Mouse (Mus musculus) CH12.LX (cell line): ENCODE measurements around the gene Slc27a1. TPM values are rescaled to one million over a fixed set of nuclear protein-coding genes. Genes with fewer than 3 reads are reported as not detected.
A peak's percentile ranks its signal among the peaks of the same experiment; 100 is the strongest.

Experiments used
- DNase-seq: peaks from one replicate; pipeline ENCODE4 v3.0.0-alpha.2; 2013; ENCODE audit errors: extremely low read depth
- H3K27ac ChIP-seq: 2 replicates; pipeline ENCODE4 v1.5.1; 2012; ENCODE audit warnings: low read depth, mild to moderate bottlenecking, control low read depth, moderate library complexity; ENCODE audit not compliant: insufficient read depth
- H3K27me3 ChIP-seq: replicated peaks from 2 replicates; pipeline ENCODE3; 2012; ENCODE audit warnings: inconsistent platforms
- H3K36me3 ChIP-seq, 2 experiments: replicated peaks in 1 of 2; 2 replicates each; pipeline versions ENCODE3 to v1.6.1; 2012; ENCODE audit warnings: inconsistent platforms in 1 of 2, low read length in 1 of 2, mild to moderate bottlenecking in 1 of 2, mixed read lengths in 1 of 2, moderate library complexity in 1 of 2; ENCODE audit not compliant: control insufficient read depth in 1 of 2, insufficient read depth in 1 of 2
- H3K4me1 ChIP-seq, 2 experiments: 2 replicates each; pipeline ENCODE4 v1.6.1; 2012; ENCODE audit warnings: inconsistent platforms in 1 of 2, moderate library complexity in 1 of 2; ENCODE audit not compliant: insufficient read depth in 2 of 2, control insufficient read depth in 1 of 2
- H3K4me2 ChIP-seq: 2 replicates; pipeline ENCODE4 v1.6.1; 2012; ENCODE audit warnings: low read depth, mild to moderate bottlenecking, control low read depth; ENCODE audit not compliant: poor library complexity, insufficient read depth, severe bottlenecking
- H3K4me3 ChIP-seq, 3 experiments: fragments of 150-350 bp in 1 of 3; sonication (generic) in 1 of 3; replicated peaks in 1 of 3; 2 replicates each; pipeline versions ENCODE3 to v1.5.1; 2011 to 2012; ENCODE audit warnings: low read depth in 2 of 3, low read length in 2 of 3, mild to moderate bottlenecking in 2 of 3, moderate library complexity in 2 of 3, control low read depth in 1 of 3, improper control_type of control experiment in 1 of 3, inconsistent platforms in 1 of 3, mixed read lengths in 1 of 3; ENCODE audit not compliant: poor library complexity in 1 of 3
- H3K79me2 ChIP-seq: replicated peaks from 2 replicates; pipeline ENCODE4 v1.6.1; 2012; ENCODE audit warnings: mild to moderate bottlenecking, moderate library complexity; ENCODE audit not compliant: control insufficient read depth, poor library complexity, insufficient read depth, severe bottlenecking; ENCODE audit errors: extremely low read depth
- H3K9ac ChIP-seq: 2 replicates; pipeline ENCODE4 v1.6.1; 2012; ENCODE audit warnings: low read depth, mild to moderate bottlenecking, control low read depth, moderate library complexity; ENCODE audit not compliant: insufficient read depth
- H3K9me3 ChIP-seq: replicated peaks from 2 replicates; pipeline ENCODE3; 2012; ENCODE audit warnings: low read length, inconsistent platforms, mixed read lengths
- BHLHE40 ChIP-seq: IDR thresholded peaks from 2 replicates; pipeline ENCODE4 v1.6.1; 2011; ENCODE audit warnings: mild to moderate bottlenecking, low read depth, low read length, improper control_type of control experiment
- CHD1 ChIP-seq: IDR thresholded peaks from 2 replicates; pipeline ENCODE4 v1.6.1; 2012; ENCODE audit warnings: low read depth, low read length, improper control_type of control experiment, inconsistent platforms
- CHD2 ChIP-seq: IDR thresholded peaks from 2 replicates; pipeline ENCODE4 v1.6.1; 2011; ENCODE audit warnings: low read length, improper control_type of control experiment
- CTCF ChIP-seq, 2 experiments: IDR thresholded peaks in 1 of 2; conservative IDR thresholded peaks in 1 of 2; 2 replicates each; pipeline ENCODE4 v1.5.1; 2011 to 2012; ENCODE audit warnings: low read depth in 2 of 2, low read length in 2 of 2, improper control_type of control experiment in 1 of 2, inconsistent platforms in 1 of 2, mild to moderate bottlenecking in 1 of 2, moderate library complexity in 1 of 2
- E2F4 ChIP-seq: IDR thresholded peaks from 2 replicates; pipeline ENCODE4 v1.6.1; 2011; ENCODE audit warnings: low read depth, low read length, improper control_type of control experiment; ENCODE audit not compliant: insufficient replicate concordance
- ELF1 ChIP-seq: IDR thresholded peaks from 2 replicates; pipeline ENCODE4 v1.6.1; 2014; ENCODE audit warnings: low read depth, mild to moderate bottlenecking, inconsistent platforms, low read length, improper control_type of control experiment
- EP300 ChIP-seq: IDR thresholded peaks from 2 replicates; pipeline ENCODE4 v1.6.1; 2011; ENCODE audit warnings: low read length, improper control_type of control experiment
- ETS1 ChIP-seq: conservative IDR thresholded peaks from 2 replicates; pipeline ENCODE4 v1.6.1; 2012; ENCODE audit warnings: low read depth, mild to moderate bottlenecking, inconsistent platforms, low read length, improper control_type of control experiment, moderate library complexity
- GABPA ChIP-seq: IDR thresholded peaks from 2 replicates; pipeline ENCODE4 v1.6.1; 2012; ENCODE audit warnings: low read depth, low read length, improper control_type of control experiment, inconsistent platforms; ENCODE audit not compliant: insufficient replicate concordance
- HCFC1 ChIP-seq: IDR thresholded peaks from 2 replicates; pipeline ENCODE4 v1.6.1; 2012; ENCODE audit warnings: low read depth, mild to moderate bottlenecking, inconsistent platforms, low read length, improper control_type of control experiment
- IRF4 ChIP-seq: IDR thresholded peaks from 2 replicates; pipeline ENCODE4 v1.6.1; 2014; ENCODE audit warnings: low read depth, mild to moderate bottlenecking, inconsistent platforms, low read length, improper control_type of control experiment
- JUN ChIP-seq: IDR thresholded peaks from 2 replicates; pipeline ENCODE4 v1.6.1; 2011; ENCODE audit warnings: low read depth, mild to moderate bottlenecking, low read length, improper control_type of control experiment, moderate library complexity; ENCODE audit not compliant: insufficient read depth
- JUND ChIP-seq: conservative IDR thresholded peaks from 2 replicates; pipeline ENCODE4 v1.6.1; 2011; ENCODE audit warnings: low read depth, low read length, improper control_type of control experiment
- KAT2A ChIP-seq: IDR thresholded peaks from 2 replicates; pipeline ENCODE4 v1.6.1; 2012; ENCODE audit warnings: low read length, improper control_type of control experiment, inconsistent platforms; ENCODE audit not compliant: insufficient replicate concordance
- MAFK ChIP-seq: IDR thresholded peaks from 2 replicates; pipeline ENCODE4 v1.6.1; 2011; ENCODE audit warnings: low read length, improper control_type of control experiment; ENCODE audit not compliant: insufficient replicate concordance
- MAX ChIP-seq: IDR thresholded peaks from 2 replicates; pipeline ENCODE4 v1.6.1; 2011; ENCODE audit warnings: low read length, improper control_type of control experiment
- MAZ ChIP-seq: IDR thresholded peaks from 2 replicates; pipeline ENCODE4 v1.6.1; 2012; ENCODE audit warnings: low read depth, mild to moderate bottlenecking, inconsistent platforms, low read length, improper control_type of control experiment, moderate library complexity
- MEF2A ChIP-seq: IDR thresholded peaks from 2 replicates; pipeline ENCODE4 v1.6.1; 2014; ENCODE audit warnings: low read depth, mild to moderate bottlenecking, inconsistent platforms, low read length, improper control_type of control experiment, borderline replicate concordance
- MXI1 ChIP-seq: IDR thresholded peaks from 2 replicates; pipeline ENCODE4 v1.6.1; 2011; ENCODE audit warnings: mild to moderate bottlenecking, low read depth, low read length, improper control_type of control experiment
- MYC ChIP-seq: IDR thresholded peaks from 2 replicates; pipeline ENCODE4 v1.6.1; 2011; ENCODE audit warnings: low read depth, mild to moderate bottlenecking, improper control_type of control experiment, low read length
- NELFE ChIP-seq: IDR thresholded peaks from 2 replicates; pipeline ENCODE4 v1.6.1; 2011; ENCODE audit warnings: low read depth, low read length, improper control_type of control experiment
- NRF1 ChIP-seq: IDR thresholded peaks from 2 replicates; pipeline ENCODE4 v1.6.1; 2014; ENCODE audit warnings: low read depth, mild to moderate bottlenecking, inconsistent platforms, low read length, improper control_type of control experiment, moderate library complexity
- PAX5 ChIP-seq: IDR thresholded peaks from 2 replicates; pipeline ENCODE4 v1.6.1; 2012; ENCODE audit warnings: low read length, inconsistent platforms, mixed read lengths
- POLR2A ChIP-seq: IDR thresholded peaks from 2 replicates; pipeline ENCODE4 v1.6.1; 2011; ENCODE audit warnings: low read depth, mild to moderate bottlenecking, improper control_type of control experiment, low read length
- POLR2AphosphoS2 ChIP-seq: IDR thresholded peaks from 2 replicates; pipeline ENCODE4 v1.6.1; 2011; ENCODE audit warnings: low read depth, low read length, improper control_type of control experiment
- RAD21 ChIP-seq: IDR thresholded peaks from 2 replicates; pipeline ENCODE4 v1.6.1; 2011; ENCODE audit warnings: low read depth, mild to moderate bottlenecking, low read length, improper control_type of control experiment, moderate library complexity
- RCOR1 ChIP-seq: conservative IDR thresholded peaks from 2 replicates; pipeline ENCODE4 v1.6.1; 2012; ENCODE audit warnings: low read depth, mild to moderate bottlenecking, inconsistent platforms, low read length, improper control_type of control experiment
- SIN3A ChIP-seq: IDR thresholded peaks from 2 replicates; pipeline ENCODE4 v1.6.1; 2012; ENCODE audit warnings: low read length, improper control_type of control experiment, inconsistent platforms
- SMC3 ChIP-seq: IDR thresholded peaks from 2 replicates; pipeline ENCODE4 v1.6.1; 2011; ENCODE audit warnings: low read depth, low read length, improper control_type of control experiment
- TBP ChIP-seq: conservative IDR thresholded peaks from 2 replicates; pipeline ENCODE4 v1.6.1; 2011; ENCODE audit warnings: low read depth, low read length, improper control_type of control experiment
- TCF12 ChIP-seq: IDR thresholded peaks from 2 replicates; pipeline ENCODE4 v1.6.1; 2014; ENCODE audit warnings: low read depth, mild to moderate bottlenecking, inconsistent platforms, low read length, improper control_type of control experiment
- UBTF ChIP-seq: IDR thresholded peaks from 2 replicates; pipeline ENCODE4 v1.6.1; 2012; ENCODE audit warnings: low read depth, mild to moderate bottlenecking, inconsistent platforms, low read length, improper control_type of control experiment, moderate library complexity
- USF1 ChIP-seq: IDR thresholded peaks from 2 replicates; pipeline ENCODE4 v1.6.1; 2014; ENCODE audit warnings: low read depth, mild to moderate bottlenecking, inconsistent platforms, low read length, improper control_type of control experiment
- USF2 ChIP-seq: conservative IDR thresholded peaks from 2 replicates; pipeline ENCODE4 v1.6.1; 2011; ENCODE audit warnings: low read depth, low read length, improper control_type of control experiment
- ZC3H11A ChIP-seq: IDR thresholded peaks from 2 replicates; pipeline ENCODE4 v1.6.1; 2012; ENCODE audit warnings: low read depth, mild to moderate bottlenecking, inconsistent platforms, low read length, improper control_type of control experiment
- ZKSCAN1 ChIP-seq: IDR thresholded peaks from 2 replicates; pipeline ENCODE4 v1.6.1; 2012; ENCODE audit warnings: low read depth, inconsistent platforms, low read length, improper control_type of control experiment, borderline replicate concordance
- ZMIZ1 ChIP-seq: IDR thresholded peaks from 2 replicates; pipeline ENCODE4 v1.6.1; 2012; ENCODE audit warnings: low read depth, mild to moderate bottlenecking, inconsistent platforms, low read length, improper control_type of control experiment
- ZNF384 ChIP-seq: IDR thresholded peaks from 2 replicates; pipeline ENCODE4 v1.6.1; 2012; ENCODE audit warnings: low read depth, low read length, improper control_type of control experiment, inconsistent platforms
- dilution Hi-C: fragments of 300-500 bp; cut with MboI; formaldehyde crosslinking; loops from 2 replicates; pipeline ENCODE4 v1.14.3; 2020; ENCODE audit warnings: low sequenced_read_pairs; ENCODE audit not compliant: extremely low pct_unique_long_range_greater_than_20kb, extremely low pct_ligation_motif_present
- in situ Hi-C: fragments of 300-500 bp; cut with MboI; formaldehyde crosslinking; loops from 3 replicates; pipeline ENCODE4 v1.14.3; 2019; ENCODE audit warnings: low sequenced_read_pairs, low pct_ligation_motif_present, low pct_unique_long_range_greater_than_20kb, mixed read lengths
- polyA plus RNA-seq: library from polyadenylated mRNA; unstranded; fragments of >175 nt; gene quantifications from 2 replicates; pipeline ENCODE4 v1.2.1, GENCODE M21; 2012; ENCODE audit warnings: low read depth; ENCODE audit not compliant: insufficient read length
- total RNA-seq, 2 experiments: library from RNA; depleted of rRNA; stranded (reverse); fragments of 300-350 nt in 1 of 2; fragments of >200 nt in 1 of 2; gene quantifications; 2 replicates each; pipeline ENCODE4 v1.2.3; 2012 to 2014

The Slc27a1 gene
- total and polyA plus RNA-seq, 3 experiments: 1.8 to 4.0 (median 2.4) TPM

GRCm38 (mm10) chr8:71592374-71593170 is 23.9 kb downstream of the Slc27a1 start:
- H3K4me3 ChIP-seq: peak overlapping the region; percentile 70 to 94 (median 89)
- H3K27ac ChIP-seq: peak overlapping the region; percentile 92
- TF ChIP-seq ZMIZ1: no peak; the same call in 1 of the 2 replicates
- TF ChIP-seq SIN3A: peak; percentile 7; the same call in 1 of the 2 replicates
- TF ChIP-seq ZC3H11A: no peak
- no peak for TF ChIP-seq BHLHE40
- TF ChIP-seq MEF2A: 0 out of 2 replicates have a peak, but pooled peaks have one; percentile 23
- TF ChIP-seq GABPA: no peak
- TF ChIP-seq CHD2: no peak
- no peak for TF ChIP-seq RAD21
- TF ChIP-seq POLR2A: no peak; the same call in 1 of the 2 replicates
- TF ChIP-seq POLR2AphosphoS2: no peak
- TF ChIP-seq SMC3: no peak; the same call in 1 of the 2 replicates
- TF ChIP-seq JUN: no peak
- no peak for TF ChIP-seq MXI1
- TF ChIP-seq CTCF (conservative IDR thresholded peaks at IDR 0.05 in 1 of 2, IDR thresholded peaks at IDR 0.05 in 1 of 2; ENCODE audit: low read depth in 2 of 2, low read length in 2 of 2): 0 out of 4 replicates have a peak, but pooled peaks of 1 of the 2 experiments have one; percentile 2
- no peak for TF ChIP-seq PAX5
- TF ChIP-seq ZNF384: no peak
- no peak for TF ChIP-seq USF2
- 0 out of 2 replicates have a peak, but pooled peaks have one; percentile 25 for TF ChIP-seq MAZ
- TF ChIP-seq RCOR1: no peak
- TF ChIP-seq ZKSCAN1: no peak
- no peak for TF ChIP-seq IRF4
- TF ChIP-seq MYC: no peak
- TF ChIP-seq KAT2A: no peak
- no peak for TF ChIP-seq USF1
- TF ChIP-seq JUND: no peak
- no peak for TF ChIP-seq MAFK
- no peak; the same call in 1 of the 2 replicates for TF ChIP-seq CHD1
- peak; percentile 75; the same call in 1 of the 2 replicates for TF ChIP-seq UBTF
- no peak for TF ChIP-seq ETS1
- no peak for TF ChIP-seq MAX
- TF ChIP-seq NRF1: no peak
- no peak for TF ChIP-seq NELFE
- no peak for TF ChIP-seq TBP
- no peak for TF ChIP-seq HCFC1
- TF ChIP-seq TCF12: peak; percentile 11
- no peak for TF ChIP-seq EP300
- TF ChIP-seq E2F4: no peak
- TF ChIP-seq ELF1: peak; percentile 4; the same call in 1 of the 2 replicates
- peak overlapping the region; percentile 26 for H3K4me2 ChIP-seq
- H3K36me3 ChIP-seq: peaks cover 0 to 20% of the 10 kb centered on the region in 2 experiments
- peak overlapping the region; percentile 87 for H3K9ac ChIP-seq
- H3K27me3 ChIP-seq: no peaks in the 10 kb centered on the region
- peaks cover 20% of the 10 kb centered on the region for H3K79me2 ChIP-seq
- dilution Hi-C loops (no loop called here), in situ Hi-C loops (no loop called here)
- H3K4me1 ChIP-seq: peaks cover 42 to 68% of the 10 kb centered on the region in 2 experiments
- no peak for DNase-seq
- no peaks in the 10 kb centered on the region for H3K9me3 ChIP-seq
